Mouse (Mus musculus) thymus, postnatal 10 days (tissue): ENCODE results near the gene Kank2.
"Not testable (repeated sequence)": the region's sequence is repeated elsewhere in the genome, so short reads cannot be mapped to it uniquely, and the experiment has no call there.

Experiments used
- DNase-seq, 2 experiments: peaks; one replicate each; pipeline ENCODE4 v3.0.0; 2021; ENCODE audit warnings: low spot score in 2 of 2

Gene Kank2

DNA sequence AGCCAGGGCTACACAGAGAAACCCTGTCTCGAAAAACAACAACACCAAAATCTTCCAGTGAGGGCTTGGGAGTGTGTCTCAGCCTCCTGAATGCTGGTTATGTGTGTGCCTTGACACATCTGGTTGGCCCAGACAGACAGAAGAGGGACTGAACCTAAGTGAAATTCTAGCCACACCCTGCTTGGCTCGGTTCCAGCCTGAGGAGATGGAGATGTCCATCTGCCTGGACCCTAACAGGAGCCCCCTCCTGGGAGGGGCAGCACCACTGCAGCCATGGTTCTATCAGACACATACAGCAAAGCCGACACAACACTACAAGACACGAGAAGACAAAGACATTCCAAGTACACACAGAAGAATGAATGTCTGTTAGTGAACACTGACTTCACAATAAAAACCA lies 19.6 kb upstream of the Kank2 start:
- DNase-seq: no peak

DNA sequence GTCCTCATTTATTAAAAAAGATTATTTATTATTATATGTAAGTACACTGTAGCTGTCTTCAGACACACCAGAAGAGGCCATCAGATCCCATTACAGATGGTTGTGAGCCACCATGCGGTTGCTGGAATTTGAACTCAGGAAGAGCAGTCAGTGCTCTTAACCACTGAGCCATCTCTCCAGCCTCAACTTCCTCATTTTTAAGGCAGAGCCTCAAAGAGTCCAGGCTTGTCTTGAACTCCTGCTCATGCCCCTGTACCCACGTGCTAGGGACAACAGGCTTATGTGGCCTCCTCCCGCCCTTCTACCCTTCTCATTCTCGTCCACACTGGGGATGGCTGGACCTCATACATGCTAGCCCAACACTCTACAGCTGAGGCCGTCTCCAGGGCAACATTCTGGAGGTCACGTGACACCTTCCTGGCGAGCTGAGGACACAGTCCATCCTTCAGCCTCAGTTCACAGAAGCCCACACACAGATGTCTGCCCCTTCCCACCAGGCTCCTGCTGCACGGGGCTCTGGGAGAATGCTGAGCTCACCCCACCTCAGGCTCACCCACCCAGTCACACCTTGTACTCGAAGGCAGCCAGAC lies 18.3 kb upstream of the Kank2 start:
- DNase-seq: no peak

DNA sequence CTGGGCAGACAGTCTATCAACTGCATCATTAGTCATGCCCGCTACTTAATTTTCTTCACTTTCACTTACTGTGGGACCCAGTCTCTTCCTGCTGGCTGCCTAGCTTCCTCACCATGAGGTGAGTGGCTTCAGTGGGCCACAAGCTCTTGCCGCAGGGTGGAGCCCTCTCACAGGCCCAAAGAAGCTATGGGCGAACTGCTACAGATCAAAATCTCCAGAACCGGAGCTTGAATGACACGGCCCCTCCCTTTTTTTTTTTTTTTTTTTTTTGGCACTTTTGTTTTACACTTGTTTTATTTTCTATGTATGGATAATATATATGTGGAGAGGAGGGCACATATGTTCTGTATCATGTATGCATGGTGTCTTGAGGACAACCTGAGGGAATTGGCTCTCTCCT lies 12.6 kb upstream of the Kank2 start:
- DNase-seq: no peak

DNA sequence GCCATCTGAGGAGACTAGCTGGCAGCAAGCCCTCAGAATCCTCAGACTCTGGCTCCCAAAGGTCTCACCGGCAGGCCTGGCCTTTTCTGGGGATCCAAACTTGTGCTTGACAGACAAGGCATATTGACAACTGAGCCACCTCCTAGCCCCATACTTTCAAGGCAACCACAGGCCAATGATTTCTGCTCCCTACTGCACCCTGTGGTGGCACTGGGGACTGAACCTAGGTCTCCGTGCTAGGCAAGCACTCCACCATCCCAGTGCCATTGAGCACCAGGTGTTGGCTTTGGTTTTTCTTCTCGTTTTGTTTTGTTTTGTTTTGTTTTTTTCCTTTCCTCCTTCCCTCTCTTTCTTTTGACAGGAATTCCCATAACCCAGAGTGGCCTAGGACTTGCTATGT lies 10.0 kb upstream of the Kank2 start:
- DNase-seq: no peak

DNA sequence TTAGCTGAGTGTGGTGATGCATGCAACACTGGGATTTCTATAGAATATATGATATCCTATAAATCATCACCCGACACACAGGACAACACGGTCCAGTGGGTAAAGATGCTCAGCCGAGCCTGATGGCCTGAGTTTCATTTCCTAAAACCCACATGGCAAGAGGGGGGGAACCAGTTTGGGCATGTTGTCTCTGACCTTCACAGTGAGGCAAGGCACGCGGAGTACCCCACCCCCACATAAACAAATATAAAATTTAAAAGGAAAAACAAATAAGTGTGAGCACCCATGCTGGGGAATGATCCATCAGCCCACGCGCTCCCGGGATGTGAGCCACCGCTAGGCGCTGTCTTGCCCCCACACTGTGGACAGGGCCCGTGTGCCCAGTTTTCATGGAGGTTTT lies 8.4 kb upstream of the Kank2 start:
- DNase-seq: no peak

DNA sequence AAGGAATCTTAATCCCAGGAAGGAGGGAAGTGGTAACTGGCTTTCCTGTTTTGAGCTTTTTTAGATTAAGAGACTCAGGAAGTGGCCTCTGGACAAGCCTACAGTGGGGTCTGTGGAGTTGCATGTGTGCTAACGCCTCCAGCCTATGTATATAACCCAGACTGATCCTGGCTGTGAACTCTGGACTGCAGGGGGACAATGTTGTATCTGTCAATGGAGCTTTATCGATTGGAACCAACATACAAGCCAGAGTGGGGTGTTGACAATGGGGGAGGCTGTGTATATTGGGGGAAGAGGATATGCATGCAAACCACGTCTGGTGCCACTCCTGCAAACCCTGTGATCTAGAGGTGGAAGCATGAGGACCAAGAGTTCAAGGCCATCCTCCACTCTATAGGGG lies 7.8 kb upstream of the Kank2 start:
- DNase-seq: no peak

DNA sequence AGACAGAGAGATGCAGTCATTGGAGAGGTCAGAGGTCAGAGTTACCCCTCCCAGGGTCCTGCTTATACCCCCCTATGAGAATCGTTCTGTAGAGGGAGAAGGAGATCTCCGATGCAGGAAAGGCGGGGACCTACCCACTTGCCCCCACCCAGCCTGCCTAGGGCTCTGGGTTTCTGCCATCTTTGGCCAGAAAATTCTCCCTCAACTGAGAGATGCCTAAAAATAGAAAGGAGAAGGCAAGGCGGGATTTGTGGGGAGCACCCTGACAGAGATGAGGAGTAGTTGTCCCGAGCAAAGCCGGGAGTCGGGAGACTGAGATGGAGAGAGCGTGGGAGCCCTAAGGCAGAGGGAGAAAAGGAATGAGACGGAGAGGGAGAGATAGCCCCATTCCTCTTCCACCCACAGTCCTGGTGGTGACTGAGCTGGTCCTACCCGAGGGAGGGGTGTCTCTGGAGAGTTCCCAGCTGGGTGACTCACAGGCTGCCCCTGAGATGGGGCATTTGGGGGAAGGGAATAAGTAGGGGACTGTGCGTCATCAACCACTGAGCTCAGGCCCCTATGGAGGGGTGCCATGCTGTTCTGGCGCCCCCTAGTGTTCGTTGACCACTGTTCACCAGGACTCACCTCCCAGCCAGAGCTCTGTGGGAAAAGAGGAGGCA lies 5.6 kb upstream of the Kank2 start:
- DNase-seq: peak; percentile 36 to 82

DNA sequence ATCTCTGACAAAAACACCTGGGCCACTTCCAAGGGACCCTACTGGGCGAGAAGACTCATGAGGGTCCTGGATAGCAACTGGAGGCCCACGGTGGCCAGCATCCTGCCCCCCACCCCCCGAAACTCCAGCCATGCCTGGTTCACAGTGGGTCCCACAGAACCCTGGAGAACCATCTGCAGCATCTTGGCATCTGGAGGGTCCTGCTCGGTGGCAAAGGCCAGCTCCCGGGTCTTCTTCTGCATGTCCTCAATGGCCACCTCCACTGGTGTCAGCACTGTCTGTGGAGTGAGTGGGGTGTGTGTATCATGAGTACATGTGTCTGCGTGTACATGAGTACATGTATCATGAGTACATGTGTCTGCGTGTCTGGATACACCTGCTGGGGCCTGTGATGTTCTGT lies 3.0 kb upstream of the Kank2 start:
- DNase-seq: no peak

DNA sequence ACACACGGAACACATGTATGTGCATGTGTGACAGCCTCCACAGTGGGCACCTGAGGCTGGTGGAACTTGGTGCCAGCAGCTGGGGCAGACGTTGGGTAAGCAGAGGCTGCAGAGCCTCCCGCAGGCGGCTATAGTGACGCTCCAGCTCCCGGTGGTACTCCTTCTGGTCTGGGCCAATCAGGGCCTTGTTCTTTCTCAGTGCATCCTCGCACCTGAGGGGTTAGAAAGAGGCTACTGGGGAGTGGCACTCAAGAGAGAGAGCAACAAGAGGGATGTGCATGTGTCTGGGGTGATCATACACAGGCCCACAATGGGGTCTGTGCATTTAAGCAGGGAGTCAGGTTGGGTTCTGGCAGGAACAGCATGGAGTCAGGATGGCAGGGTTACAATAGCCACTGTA lies 2.6 kb upstream of the Kank2 start:
- DNase-seq: no peak

DNA sequence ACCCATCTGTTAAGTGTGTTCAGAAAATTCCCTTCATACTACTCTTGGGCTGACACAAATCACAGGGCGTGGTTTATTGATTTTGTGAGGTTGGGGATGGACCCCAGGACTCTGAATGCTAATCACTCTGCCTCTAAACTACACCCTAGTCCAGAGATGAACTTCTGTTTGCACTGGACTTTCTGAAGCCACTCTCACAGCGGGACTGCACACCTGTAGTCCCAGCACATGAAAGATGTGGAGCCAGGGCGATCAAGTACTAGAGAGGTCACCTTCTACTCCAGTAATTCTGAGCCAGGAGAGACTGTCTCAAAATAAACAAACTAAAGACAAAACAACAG lies 436 bp upstream of the Kank2 start:
- DNase-seq: no peak

DNA sequence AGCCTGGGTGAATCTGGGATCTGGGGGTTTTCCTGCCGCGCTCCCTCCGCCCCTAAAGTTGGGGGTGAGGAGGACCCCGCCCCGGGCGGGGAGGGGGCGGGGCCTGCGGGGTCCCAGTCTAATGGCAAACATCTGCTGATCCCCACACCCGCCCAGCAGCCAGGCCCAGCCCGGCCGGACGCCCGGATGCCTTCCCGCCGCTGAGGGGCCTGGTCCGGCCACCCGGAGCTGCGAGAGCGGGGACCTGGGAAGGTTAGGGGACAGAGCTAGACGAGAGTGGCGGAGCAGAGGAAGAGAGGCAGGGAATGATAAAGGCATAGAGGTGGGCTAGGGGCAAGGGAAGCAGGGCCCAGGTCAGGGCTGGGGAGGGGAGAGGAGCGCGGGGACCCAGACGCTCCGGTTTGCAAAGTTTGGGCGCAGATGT lies 611 bp downstream of the Kank2 start:
- no peak for DNase-seq

DNA sequence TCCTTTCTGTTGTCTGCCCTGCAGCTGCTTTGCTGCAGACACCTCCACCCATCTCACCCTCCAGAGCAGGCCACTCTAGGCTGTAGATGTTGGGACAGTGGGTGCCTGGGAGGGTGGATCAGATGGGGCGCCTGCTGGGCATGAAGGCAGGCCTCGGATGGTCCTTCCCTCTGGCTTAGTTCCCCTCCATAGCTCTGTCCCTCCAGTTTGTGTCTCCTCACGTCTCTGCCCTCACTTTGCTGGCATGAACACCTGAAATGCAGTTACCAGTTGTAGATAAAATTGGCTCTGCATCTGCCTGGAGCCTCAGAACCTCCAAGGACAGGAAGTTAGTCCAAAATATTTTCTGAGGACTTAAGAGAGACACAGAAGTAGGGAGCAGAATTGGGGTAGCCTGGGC lies 1.6 kb downstream of the Kank2 start:
- no peak for DNase-seq

DNA sequence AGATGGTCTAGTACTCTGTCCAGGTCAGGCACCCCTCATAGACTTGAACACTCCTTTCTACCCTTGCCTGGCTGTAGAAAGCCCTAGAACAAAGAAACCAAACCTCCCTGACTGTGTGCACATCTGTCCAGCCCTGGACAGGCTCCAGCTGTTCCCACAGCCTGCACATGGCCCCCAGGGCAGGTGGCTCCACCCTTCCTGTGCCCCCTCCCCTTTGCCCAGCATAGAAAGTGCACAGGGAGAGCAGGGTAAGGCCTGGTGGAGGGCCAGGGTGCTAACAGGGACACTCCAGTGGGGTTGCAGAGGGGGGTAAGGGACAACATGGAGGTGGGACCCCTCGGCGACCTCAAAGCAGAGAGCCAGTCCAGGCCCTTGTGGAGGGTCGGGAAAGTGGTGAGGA lies 2.3 kb downstream of the Kank2 start:
- DNase-seq: no peak

DNA sequence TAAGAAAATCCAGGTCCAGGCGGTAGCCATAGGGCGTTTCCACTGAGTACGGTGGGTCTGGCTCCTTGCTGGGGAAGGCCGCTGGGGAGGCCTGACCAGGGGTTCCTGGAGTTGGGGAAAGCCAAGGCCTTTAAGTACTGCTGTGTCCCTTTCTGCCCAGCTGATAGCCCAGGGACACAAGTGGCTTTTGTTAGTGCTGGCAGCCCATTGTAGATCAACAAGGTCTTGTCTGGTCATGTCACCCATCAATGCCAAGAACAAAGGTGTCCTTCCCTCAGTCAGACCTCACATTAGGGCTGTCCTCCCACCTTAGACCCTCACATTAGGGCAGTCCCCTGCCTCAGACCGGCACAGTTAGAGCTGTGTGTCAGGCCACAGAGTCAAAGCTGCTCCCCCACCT lies 3.0 kb downstream of the Kank2 start:
- DNase-seq: no peak

DNA sequence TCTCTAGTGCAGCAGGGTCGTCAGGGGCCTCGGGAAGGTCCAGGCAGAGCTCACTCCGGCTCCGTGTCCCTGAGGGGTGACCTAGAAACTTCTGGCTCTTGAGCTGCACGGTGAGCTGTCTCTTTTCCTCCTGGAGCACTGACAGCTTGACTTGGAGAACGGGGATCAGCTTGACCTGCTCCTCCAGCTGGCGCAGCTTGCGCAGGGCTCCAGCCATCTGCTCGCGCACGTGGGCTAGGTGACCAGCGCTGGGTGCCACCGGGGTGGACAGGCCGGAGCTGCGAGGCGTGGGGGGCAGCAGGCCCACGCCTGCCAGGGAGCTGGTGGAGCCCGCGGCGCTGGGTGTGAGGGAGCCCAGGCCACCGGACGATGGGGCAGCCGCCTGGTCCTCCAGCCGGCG lies 3.6 kb downstream of the Kank2 start:
- DNase-seq: no peak

DNA sequence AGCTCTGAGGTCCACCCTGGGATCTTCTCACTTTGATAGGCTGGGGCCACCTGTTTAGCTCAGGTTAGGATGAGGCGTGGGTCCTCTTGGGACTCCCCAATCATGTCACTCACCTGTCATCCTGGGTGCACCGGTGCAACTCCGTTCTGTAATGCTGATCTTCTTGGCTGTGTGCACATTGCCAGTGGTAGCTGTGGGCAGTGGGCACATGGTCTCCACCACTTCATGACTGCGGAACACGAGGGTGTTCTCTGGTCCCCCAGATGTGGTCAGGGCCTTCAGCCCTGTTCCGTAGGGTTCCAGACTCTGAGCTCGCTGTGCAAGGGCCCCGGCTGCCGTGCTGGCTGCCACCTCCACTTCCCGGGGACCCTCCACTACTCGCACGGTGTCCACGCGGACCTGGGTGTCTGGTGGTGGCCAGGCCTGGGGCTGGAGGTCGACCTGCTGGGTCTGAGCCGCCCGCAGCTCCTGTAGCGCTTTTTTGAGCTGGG lies 4.2 kb downstream of the Kank2 start:
- DNase-seq: no peak

DNA sequence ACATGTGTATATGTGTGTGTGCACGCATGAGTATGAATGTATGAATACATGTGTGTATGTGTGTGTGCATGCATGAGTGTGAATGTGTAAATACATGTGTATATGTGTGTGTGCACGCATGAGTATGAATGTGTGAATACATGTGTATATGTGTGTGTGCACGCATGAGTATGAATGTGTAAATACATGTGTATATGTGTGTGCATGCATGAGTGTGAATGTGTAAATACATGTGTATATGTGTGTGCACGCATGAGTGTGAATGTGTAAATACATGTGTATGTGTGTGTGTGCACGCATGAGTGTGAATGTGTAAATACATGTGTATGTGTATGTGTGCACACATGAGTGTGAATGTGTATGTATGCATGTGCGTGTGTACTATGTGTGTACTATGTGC lies 5.0 kb downstream of the Kank2 start:
- DNase-seq: not testable (repeated sequence)

DNA sequence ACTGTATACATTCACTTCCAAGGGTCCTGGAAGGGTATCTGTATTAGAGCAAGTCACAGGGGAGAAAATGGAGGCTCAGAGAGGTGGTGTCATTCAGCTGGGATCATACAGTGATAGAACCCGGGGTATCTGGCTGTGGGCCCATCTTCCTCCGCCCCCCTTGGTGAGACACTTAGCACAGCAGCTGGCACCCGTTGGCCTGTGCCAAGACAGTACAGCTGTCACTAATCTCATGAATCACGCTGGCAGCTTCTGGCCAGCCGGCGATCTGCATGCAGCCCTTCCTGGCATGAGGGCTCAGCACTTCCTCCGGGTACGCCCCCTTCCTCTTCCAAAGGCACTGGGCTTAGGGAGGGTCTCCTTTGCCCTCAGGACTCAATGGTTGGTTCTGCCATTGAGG lies 5.9 kb downstream of the Kank2 start:
- DNase-seq: no peak

DNA sequence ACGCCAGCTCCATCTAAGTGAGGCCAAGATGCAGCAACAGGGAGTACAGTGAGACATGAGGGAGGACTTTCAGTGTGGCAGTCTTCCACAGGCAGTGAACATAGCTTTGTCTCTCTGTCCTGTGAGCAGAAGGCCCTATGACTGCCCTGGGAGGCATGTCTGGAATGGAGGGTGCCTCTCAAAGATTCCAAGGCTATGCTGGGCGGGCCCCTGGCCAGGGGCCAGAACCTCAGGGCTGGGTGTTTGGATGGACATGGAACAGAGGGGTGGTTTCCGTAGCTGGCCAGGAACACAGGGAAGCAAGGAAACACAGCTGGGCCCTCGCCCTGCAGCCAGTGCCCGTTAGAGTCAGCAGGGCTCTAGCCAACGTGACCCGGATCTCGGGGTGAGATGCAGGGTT lies 6.7 kb downstream of the Kank2 start:
- DNase-seq: no peak

DNA sequence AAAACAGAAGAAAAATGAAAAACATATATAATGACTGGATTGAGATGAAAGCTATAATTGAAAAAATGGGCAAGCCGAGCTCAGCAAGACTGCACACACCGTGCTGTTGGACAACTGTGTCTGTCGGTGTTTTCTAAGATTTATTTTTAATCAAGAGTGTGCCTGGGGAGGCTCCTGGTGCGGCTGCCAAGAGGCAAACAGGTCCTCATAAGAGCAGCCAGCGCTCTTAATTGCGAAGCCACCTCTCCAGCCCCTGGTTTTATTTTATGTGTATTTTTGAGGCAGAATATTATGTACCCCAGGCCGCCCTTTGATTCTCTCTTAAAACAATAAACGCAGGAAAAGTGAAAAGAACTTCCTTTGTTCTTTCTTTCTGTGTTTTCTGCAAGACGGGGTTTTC lies 10.3 kb downstream of the Kank2 start:
- DNase-seq: no peak

DNA sequence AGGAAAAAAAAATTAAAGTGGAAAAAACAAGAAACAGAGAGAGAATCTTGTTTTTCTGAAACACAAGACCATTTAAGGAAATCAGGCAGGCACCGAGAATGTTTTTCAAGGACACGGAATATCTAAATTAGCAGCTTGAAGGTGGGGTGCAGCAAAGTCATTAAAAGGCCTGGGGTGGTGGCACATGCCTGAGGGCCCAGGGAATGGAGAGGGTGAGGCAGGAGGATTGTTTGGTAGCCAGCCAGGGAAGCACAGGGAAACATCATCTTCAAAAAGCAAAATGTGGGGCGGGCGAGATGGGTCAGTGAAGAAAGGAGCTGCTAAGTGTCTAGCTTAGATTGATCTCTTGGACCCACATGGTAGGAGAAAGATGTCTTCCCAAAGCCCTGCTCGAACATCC lies 10.9 kb downstream of the Kank2 start:
- no peak for DNase-seq

DNA sequence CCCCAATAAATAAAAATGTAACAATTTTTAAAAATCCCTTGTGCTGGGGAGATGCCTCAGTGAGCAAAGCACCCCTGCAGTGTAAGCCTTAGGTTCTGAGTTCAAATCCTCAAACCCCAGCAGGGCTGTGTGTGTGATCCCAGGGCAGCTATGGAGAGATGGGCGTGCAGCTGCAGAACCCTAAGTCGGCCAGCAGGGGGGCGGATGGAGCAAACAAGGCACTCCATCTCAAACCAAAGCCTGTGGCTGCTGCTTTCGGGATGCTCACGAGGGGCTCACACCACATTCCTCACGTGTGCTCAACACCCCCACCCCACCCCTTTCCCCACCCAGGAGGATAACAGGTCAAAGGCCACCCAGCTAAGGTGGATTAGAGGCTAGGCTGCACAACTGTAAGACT lies 11.6 kb downstream of the Kank2 start:
- peak; percentile 20 to 72 for DNase-seq

DNA sequence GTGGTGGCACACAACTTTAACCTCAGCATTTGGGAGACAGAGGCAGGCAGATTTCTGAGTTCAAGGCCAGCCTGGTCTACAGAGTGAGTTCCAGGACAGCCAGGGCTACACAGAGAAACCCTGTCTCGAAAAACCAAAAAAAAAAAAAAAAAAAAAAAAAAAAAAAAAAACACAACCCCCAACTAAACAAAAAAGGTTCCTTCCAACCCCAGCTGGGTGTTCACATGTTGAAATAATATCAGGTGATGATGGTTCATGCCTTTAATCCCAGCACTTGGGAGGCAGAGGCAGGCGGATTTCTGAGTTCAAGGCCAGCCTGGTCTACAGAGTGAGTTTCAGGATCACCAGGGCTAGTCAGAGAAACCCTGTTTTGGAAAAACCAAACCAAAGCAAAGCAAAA lies 12.2 kb downstream of the Kank2 start:
- DNase-seq: not testable (repeated sequence)
